ENCODE assay signal across 30 mouse cellular contexts in the genomic region with DNA sequence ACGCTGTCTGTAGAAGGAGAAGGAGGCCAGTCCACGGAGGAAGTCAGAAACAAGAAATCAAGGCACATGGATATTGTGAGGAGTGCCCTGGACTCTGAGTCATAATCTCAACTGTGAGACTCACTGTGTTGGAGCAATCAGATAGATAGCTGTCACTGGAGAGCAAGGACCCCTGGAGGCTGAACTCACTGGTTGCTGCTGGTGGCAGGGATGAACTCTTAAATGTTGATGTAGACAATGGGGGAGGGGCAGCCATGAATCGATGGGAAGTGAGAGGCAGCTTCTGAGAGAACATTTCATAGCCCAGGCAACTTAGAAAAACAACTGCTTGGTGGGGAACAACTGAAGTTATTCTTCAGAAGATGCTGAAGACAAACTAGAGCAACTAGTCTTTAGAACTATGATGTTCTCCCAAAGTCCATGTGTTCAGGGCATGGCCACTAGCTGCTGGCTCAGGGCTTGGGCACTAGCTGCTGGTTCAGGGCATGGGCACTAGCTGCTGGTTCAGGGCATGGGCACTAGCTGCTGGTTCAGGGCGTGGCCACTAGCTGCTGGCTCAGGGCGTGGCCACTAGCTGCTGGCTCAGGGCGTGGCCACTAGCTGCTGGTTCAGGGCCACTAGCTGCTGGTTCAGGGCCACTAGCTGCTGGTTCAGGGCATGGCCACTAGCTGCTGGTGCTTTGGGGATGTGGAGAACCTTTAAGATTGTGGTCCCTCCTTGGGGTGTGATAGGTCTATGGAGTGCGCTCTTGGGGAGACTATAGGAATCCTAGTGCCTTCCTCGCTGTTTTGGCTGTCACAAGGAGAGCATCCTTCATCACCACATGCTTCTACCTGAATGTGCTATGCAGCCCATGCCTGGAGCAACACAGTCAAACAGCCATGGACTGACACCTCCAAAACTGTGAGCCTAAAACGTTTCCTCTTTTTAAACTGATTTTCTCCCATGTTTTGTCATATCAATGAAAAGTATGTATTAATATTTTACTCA.
DNase-seq lines count a peak whose midpoint lies in the region; ATAC-seq and TF ChIP-seq lines count a peak whose summit lies in the region.
"Had no signal": no experiment of that assay in that cellular context is flagged by ENCODE, and none has a peak within 500 bp of the region (broad histone marks: within the 10 kb centered on the region; RNA-seq: fewer than 3 reads in every experiment).

No protein-coding gene starts in this region.

- no peaks in the 10 kb centered on the region for H3K36me3 ChIP-seq in heart, embryonic 10.5 days
- no peaks in the 10 kb centered on the region for H3K36me3 ChIP-seq in testis, adult 2 months (ENCODE audit: control insufficient read depth, insufficient read depth, low read length)
- H3K36me3 ChIP-seq: embryonic facial prominence, embryonic 13.5 days; forebrain, embryonic 12.5 days; heart, embryonic 15.5 days; hindbrain, embryonic 12.5 days; limb, embryonic 13.5 days; liver, embryonic 13.5 days; midbrain, embryonic 12.5 days; neural tube, embryonic 13.5 days had no signal

- H3K27me3 ChIP-seq in heart, embryonic 10.5 days (ENCODE audit: insufficient read depth, poor library complexity, severe bottlenecking) = no peaks in the 10 kb centered on the region
- no peaks in the 10 kb centered on the region for H3K27me3 ChIP-seq in testis, adult 2 months (ENCODE audit: control insufficient read depth, insufficient read depth, low read length)
- H3K27me3 ChIP-seq: embryonic facial prominence, embryonic 13.5 days; forebrain, embryonic 12.5 days; heart, embryonic 15.5 days; hindbrain, embryonic 12.5 days; limb, embryonic 13.5 days; liver, embryonic 13.5 days; midbrain, embryonic 12.5 days; neural tube, embryonic 13.5 days; Patski had no signal

- ATAC-seq in megakaryocyte, adult 5-6 weeks (ENCODE audit: poor library complexity, severe bottlenecking) = peak; percentile 33; the same call in 1 of the 2 replicates
- ATAC-seq: forebrain, postnatal 0 days; intestine, embryonic 16.5 days; lung, postnatal 0 days; Patski had no signal

- intact Hi-C loops in heart, postnatal 36 days (cut with DNase I) = no loop called here
- intact Hi-C loops in left cerebral cortex, adult 2 months (cut with DNase I) = no loop called here

- no peak overlapping the region for H3K27ac ChIP-seq in heart, embryonic 10.5 days
- H3K27ac ChIP-seq in testis, adult 2 months (ENCODE audit: control insufficient read depth, insufficient read depth, low read depth, low read length) = no peak overlapping the region
- H3K27ac ChIP-seq in left cerebral cortex, adult 2 months = no peak overlapping the region
- H3K27ac ChIP-seq: embryonic facial prominence, embryonic 13.5 days; forebrain, embryonic 12.5 days; heart, embryonic 15.5 days; hindbrain, embryonic 12.5 days; limb, embryonic 13.5 days; liver, embryonic 13.5 days; midbrain, embryonic 12.5 days; neural tube, embryonic 13.5 days had no signal

- no peaks in the 10 kb centered on the region for H3K4me1 ChIP-seq in heart, embryonic 10.5 days
- H3K4me1 ChIP-seq in testis, adult 2 months (ENCODE audit: control insufficient read depth, insufficient read depth, low read length) = no peaks in the 10 kb centered on the region
- H3K4me1 ChIP-seq: heart, embryonic 15.5 days had no signal

- WGBS in heart, embryonic 10.5 days = 82% methylated on average over 9 of the region's 9 CpGs

- H3K9me3 ChIP-seq in heart, embryonic 10.5 days = no peaks in the 10 kb centered on the region
- H3K9me3 ChIP-seq: embryonic facial prominence, embryonic 13.5 days; forebrain, embryonic 12.5 days; heart, embryonic 15.5 days; hindbrain, embryonic 12.5 days; limb, embryonic 13.5 days; liver, embryonic 13.5 days; midbrain, embryonic 12.5 days; neural tube, embryonic 13.5 days had no signal

- TF ChIP-seq CTCF in testis, adult 2 months (IDR thresholded peaks at IDR 0.05; ENCODE audit: control insufficient read depth, insufficient read depth, insufficient replicate concordance, low read depth, low read length) = no peak
- TF ChIP-seq CTCF in left cerebral cortex, adult 2 months (IDR thresholded peaks at IDR 0.05) = no peak

- DNase-seq in heart, embryonic 10.5 days (ENCODE audit: low spot score) = peak; percentile 63
- no peak for DNase-seq in heart, postnatal 36 days
- no peak for DNase-seq in testis, postnatal 14 days (ENCODE audit: low spot score)
- no peak for DNase-seq in ovary, adult 18-20 months (ENCODE audit: low spot score)
- no peak for DNase-seq in left cerebral cortex, adult 2 months (ENCODE audit: extremely low spot score in 1 of 2, low spot score in 2 of 2)
- DNase-seq: adrenal gland, postnatal 10 days; cerebellum, adult 11 months; cerebellum, adult 9-11 months; forebrain, postnatal 0 days; kidney, adult 9 months; kidney, postnatal 10 days; liver, embryonic 13.5 days; lung, adult 18-20 months; lung, postnatal 4 days; retina, postnatal 1 day; right cerebral cortex, postnatal 14 days had no signal

- TF ChIP-seq POLR2A in testis, adult 2 months (IDR thresholded peaks at IDR 0.05; ENCODE audit: control insufficient read depth, low read depth, low read length) = no peak

- H3K4me3 ChIP-seq in heart, embryonic 10.5 days = no peak overlapping the region
- peak overlapping the region; percentile 18 for H3K4me3 ChIP-seq in testis, adult 2 months (ENCODE audit: control insufficient read depth, low read depth, low read length)
- H3K4me3 ChIP-seq in left cerebral cortex, adult 2 months = no peak overlapping the region
- H3K4me3 ChIP-seq: embryonic facial prominence, embryonic 13.5 days; erythroblast, embryonic 14.5 days; forebrain, embryonic 12.5 days; heart, embryonic 15.5 days; hindbrain, embryonic 12.5 days; limb, embryonic 13.5 days; liver, embryonic 13.5 days; midbrain, embryonic 12.5 days; myocyte; neural tube, embryonic 13.5 days had no signal
